Mouse (Mus musculus): ENCODE data around the gene Zfp654. TPM values are rescaled to one million over a fixed set of nuclear protein-coding genes. Genes with fewer than 3 reads are reported as not detected.

Zfp654 gene
- polyA plus RNA-seq (2016; fragmentation: Nextera tagmentation; extraction: Ambion mirVana), result 5.9 and 6.6 TPM in 2 replicates

- H3K36me3 ChIP-seq (replicated peaks), result peaks cover 30% of the 10 kb centered on the region
- H3K27ac ChIP-seq (replicated peaks), result peak within 1 kb of the TSS; percentile 97
- peak within 1 kb of the TSS; percentile 97 for H3K4me3 ChIP-seq
- H3K9me3 ChIP-seq, result no peaks in the 10 kb centered on the region
- WGBS, result under 1% methylated on average over 85 of the region's 85 CpGs
- peak; percentile 100 for DNase-seq (ENCODE audit: low spot score)
- no peaks in the 10 kb centered on the region for H3K27me3 ChIP-seq (replicated peaks; ENCODE audit: low read depth, poor library complexity, severe bottlenecking)
- peaks cover 24% of the 10 kb centered on the region for H3K4me1 ChIP-seq
These were observed at the start of gene Zfp654, which contains the start of gene Cggbp1 for GRCm38 (mm10) chr16:64851563-64852362. TSS of gene Zfp654 (minus strand) at chr16:64851652. TSS of gene Cggbp1 (plus strand) at chr16:64851996.

GRCm38 (mm10) chr16:64899084-64899483, 47.6 kb upstream of the Zfp654 start:
- Histone ChIP-seq H3K4me1 (no peaks in the 10 kb centered on the region), H3K27ac (replicated peaks) (no peak overlapping the region), H3K27me3 (replicated peaks; ENCODE audit: low read depth, poor library complexity, severe bottlenecking) (no peaks in the 10 kb centered on the region), H3K4me3 (no peak overlapping the region), H3K9me3 (no peaks in the 10 kb centered on the region), H3K36me3 (replicated peaks) (no peaks in the 10 kb centered on the region)
- no peak for DNase-seq (ENCODE audit: low spot score)
- 70% methylated on average over 2 of the region's 2 CpGs for WGBS

GRCm38 (mm10) chr16:64889496-64889895, 38.0 kb upstream of the Zfp654 start:
- Histone ChIP-seq H3K4me1 (peaks cover 11% of the 10 kb centered on the region), H3K27ac (replicated peaks) (no peak overlapping the region), H3K27me3 (replicated peaks; ENCODE audit: low read depth, poor library complexity, severe bottlenecking) (no peaks in the 10 kb centered on the region), H3K36me3 (replicated peaks) (no peaks in the 10 kb centered on the region), H3K4me3 (no peak overlapping the region), H3K9me3 (0 out of 2 replicates have a peak, but pooled peaks cover 8% of the 10 kb centered on the region)
- 91% methylated on average over 3 of the region's 3 CpGs for WGBS
- no peak for DNase-seq (ENCODE audit: low spot score)

- DNase-seq (ENCODE audit: low spot score), result no peak
- Histone ChIP-seq H3K4me1 (peaks cover 18% of the 10 kb centered on the region), H3K9me3 (0 out of 2 replicates have a peak, but pooled peaks cover 8% of the 10 kb centered on the region), H3K4me3 (no peak overlapping the region), H3K36me3 (replicated peaks) (no peaks in the 10 kb centered on the region), H3K27me3 (replicated peaks; ENCODE audit: low read depth, poor library complexity, severe bottlenecking) (no peaks in the 10 kb centered on the region), H3K27ac (replicated peaks) (no peak overlapping the region)
- 45% methylated on average over 4 of the region's 4 CpGs for WGBS
These were observed 34.1 kb upstream of the Zfp654 start for GRCm38 (mm10) chr16:64885547-64885946.

- 31% methylated on average over 3 of the region's 3 CpGs for WGBS
These were observed 33.7 kb upstream of the Zfp654 start for GRCm38 (mm10) chr16:64885142-64885541.

GRCm38 (mm10) chr16:64884420-64884838, 33.0 kb upstream of the Zfp654 start:
- no peak for DNase-seq (ENCODE audit: low spot score)
- Histone ChIP-seq H3K4me3 (no peak overlapping the region), H3K9me3 (0 out of 2 replicates have a peak, but pooled peaks cover 8% of the 10 kb centered on the region), H3K27me3 (replicated peaks; ENCODE audit: low read depth, poor library complexity, severe bottlenecking) (no peaks in the 10 kb centered on the region), H3K36me3 (replicated peaks) (no peaks in the 10 kb centered on the region), H3K27ac (replicated peaks) (no peak overlapping the region; the same call in 1 of the 2 replicates), H3K4me1 (peaks cover 18% of the 10 kb centered on the region)
- WGBS, result 27% methylated on average over 3 of the region's 3 CpGs

More at GRCm38 (mm10) chr16:64885142-64885541, 33.7 kb upstream of the Zfp654 start:
- Histone ChIP-seq H3K27me3 (replicated peaks; ENCODE audit: low read depth, poor library complexity, severe bottlenecking) (no peaks in the 10 kb centered on the region), H3K4me3 (no peak overlapping the region), H3K9me3 (0 out of 2 replicates have a peak, but pooled peaks cover 8% of the 10 kb centered on the region), H3K36me3 (replicated peaks) (no peaks in the 10 kb centered on the region), H3K4me1 (peaks cover 18% of the 10 kb centered on the region), H3K27ac (replicated peaks) (peak overlapping the region; percentile 44; the same call in 1 of the 2 replicates)
- peak; percentile 19 for DNase-seq (ENCODE audit: low spot score)

GRCm38 (mm10) chr16:64883896-64884295, 32.4 kb upstream of the Zfp654 start:
- Histone ChIP-seq H3K27me3 (replicated peaks; ENCODE audit: low read depth, poor library complexity, severe bottlenecking) (no peaks in the 10 kb centered on the region), H3K27ac (replicated peaks) (no peak overlapping the region), H3K4me1 (peaks cover 18% of the 10 kb centered on the region), H3K4me3 (no peak overlapping the region), H3K9me3 (0 out of 2 replicates have a peak, but pooled peaks cover 6% of the 10 kb centered on the region), H3K36me3 (replicated peaks) (no peaks in the 10 kb centered on the region)
- DNase-seq (ENCODE audit: low spot score), result no peak
- 78% methylated on average over 5 of the region's 5 CpGs for WGBS

GRCm38 (mm10) chr16:64881442-64881841, 30.0 kb upstream of the Zfp654 start:
- H3K4me3 ChIP-seq, result no peak overlapping the region
- H3K4me1 ChIP-seq, result peaks cover 18% of the 10 kb centered on the region
- no peak overlapping the region for H3K27ac ChIP-seq (replicated peaks)
- H3K36me3 ChIP-seq (replicated peaks), result no peaks in the 10 kb centered on the region
- H3K27me3 ChIP-seq (replicated peaks; ENCODE audit: low read depth, poor library complexity, severe bottlenecking), result no peaks in the 10 kb centered on the region
- 80% methylated on average over 2 of the region's 2 CpGs for WGBS
- H3K9me3 ChIP-seq, result no peaks in the 10 kb centered on the region
- no peak for DNase-seq (ENCODE audit: low spot score)

- DNase-seq (ENCODE audit: low spot score), result no peak
- no peak overlapping the region for H3K27ac ChIP-seq (replicated peaks)
- no peak overlapping the region for H3K4me3 ChIP-seq
- H3K9me3 ChIP-seq, result no peaks in the 10 kb centered on the region
- peaks cover 18% of the 10 kb centered on the region for H3K4me1 ChIP-seq
- no peaks in the 10 kb centered on the region for H3K36me3 ChIP-seq (replicated peaks)
- 76% methylated on average over 3 of the region's 3 CpGs for WGBS
- no peaks in the 10 kb centered on the region for H3K27me3 ChIP-seq (replicated peaks; ENCODE audit: low read depth, poor library complexity, severe bottlenecking)
These were observed 29.5 kb upstream of the Zfp654 start for GRCm38 (mm10) chr16:64880986-64881385.

GRCm38 (mm10) chr16:64879735-64880134, 28.3 kb upstream of the Zfp654 start:
- no peak overlapping the region for H3K27ac ChIP-seq (replicated peaks)
- no peaks in the 10 kb centered on the region for H3K9me3 ChIP-seq
- H3K4me1 ChIP-seq, result peaks cover 10% of the 10 kb centered on the region
- DNase-seq (ENCODE audit: low spot score), result no peak
- no peaks in the 10 kb centered on the region for H3K36me3 ChIP-seq (replicated peaks)
- H3K27me3 ChIP-seq (replicated peaks; ENCODE audit: low read depth, poor library complexity, severe bottlenecking), result no peaks in the 10 kb centered on the region
- 84% methylated on average over 5 of the region's 5 CpGs for WGBS
- no peak overlapping the region for H3K4me3 ChIP-seq

- no peak overlapping the region for H3K27ac ChIP-seq (replicated peaks)
- no peaks in the 10 kb centered on the region for H3K36me3 ChIP-seq (replicated peaks)
- 87% methylated on average over 3 of the region's 3 CpGs for WGBS
- no peaks in the 10 kb centered on the region for H3K27me3 ChIP-seq (replicated peaks; ENCODE audit: low read depth, poor library complexity, severe bottlenecking)
- no peak for DNase-seq (ENCODE audit: low spot score)
- H3K4me1 ChIP-seq, result 0 out of 2 replicates have a peak, but pooled peaks cover 3% of the 10 kb centered on the region
- no peaks in the 10 kb centered on the region for H3K9me3 ChIP-seq
- H3K4me3 ChIP-seq, result no peak overlapping the region
These were observed 27.2 kb upstream of the Zfp654 start for GRCm38 (mm10) chr16:64878611-64879132.

- H3K36me3 ChIP-seq (replicated peaks), result no peaks in the 10 kb centered on the region
- H3K9me3 ChIP-seq, result no peaks in the 10 kb centered on the region
- no peak overlapping the region for H3K4me3 ChIP-seq
- no peaks in the 10 kb centered on the region for H3K27me3 ChIP-seq (replicated peaks; ENCODE audit: low read depth, poor library complexity, severe bottlenecking)
- DNase-seq (ENCODE audit: low spot score), result no peak
- H3K27ac ChIP-seq (replicated peaks), result no peak overlapping the region
- WGBS, result 94% methylated on average over 3 of the region's 3 CpGs
- H3K4me1 ChIP-seq, result 0 out of 2 replicates have a peak, but pooled peaks cover 3% of the 10 kb centered on the region
These were observed 25.9 kb upstream of the Zfp654 start for GRCm38 (mm10) chr16:64877314-64877713.

All from embryonic facial prominence, embryonic 10.5 days (tissue).